Mouse (Mus musculus) G1E (cell line): ENCODE data around the gene Mindy2.

Experiments
- CTCF ChIP-seq: IDR thresholded peaks from 2 replicates; pipeline ENCODE4 v1.5.1; 2012; ENCODE audit warnings: low read depth, low read length, inconsistent platforms, mixed read lengths
- GATA1 ChIP-seq: IDR thresholded peaks from 2 replicates; pipeline ENCODE4 v1.6.1; 2012; ENCODE audit warnings: borderline replicate concordance, low read length, inconsistent platforms, mixed read lengths
- GATA2 ChIP-seq: IDR thresholded peaks from 2 replicates; pipeline ENCODE4 v1.6.1; 2012; ENCODE audit warnings: low read depth, low read length, inconsistent platforms, borderline replicate concordance
- POLR2AphosphoS5 ChIP-seq: IDR thresholded peaks from 2 replicates; pipeline ENCODE4 v1.6.1; 2012; ENCODE audit warnings: low read depth, low read length, inconsistent platforms; ENCODE audit not compliant: insufficient replicate concordance

DNA sequence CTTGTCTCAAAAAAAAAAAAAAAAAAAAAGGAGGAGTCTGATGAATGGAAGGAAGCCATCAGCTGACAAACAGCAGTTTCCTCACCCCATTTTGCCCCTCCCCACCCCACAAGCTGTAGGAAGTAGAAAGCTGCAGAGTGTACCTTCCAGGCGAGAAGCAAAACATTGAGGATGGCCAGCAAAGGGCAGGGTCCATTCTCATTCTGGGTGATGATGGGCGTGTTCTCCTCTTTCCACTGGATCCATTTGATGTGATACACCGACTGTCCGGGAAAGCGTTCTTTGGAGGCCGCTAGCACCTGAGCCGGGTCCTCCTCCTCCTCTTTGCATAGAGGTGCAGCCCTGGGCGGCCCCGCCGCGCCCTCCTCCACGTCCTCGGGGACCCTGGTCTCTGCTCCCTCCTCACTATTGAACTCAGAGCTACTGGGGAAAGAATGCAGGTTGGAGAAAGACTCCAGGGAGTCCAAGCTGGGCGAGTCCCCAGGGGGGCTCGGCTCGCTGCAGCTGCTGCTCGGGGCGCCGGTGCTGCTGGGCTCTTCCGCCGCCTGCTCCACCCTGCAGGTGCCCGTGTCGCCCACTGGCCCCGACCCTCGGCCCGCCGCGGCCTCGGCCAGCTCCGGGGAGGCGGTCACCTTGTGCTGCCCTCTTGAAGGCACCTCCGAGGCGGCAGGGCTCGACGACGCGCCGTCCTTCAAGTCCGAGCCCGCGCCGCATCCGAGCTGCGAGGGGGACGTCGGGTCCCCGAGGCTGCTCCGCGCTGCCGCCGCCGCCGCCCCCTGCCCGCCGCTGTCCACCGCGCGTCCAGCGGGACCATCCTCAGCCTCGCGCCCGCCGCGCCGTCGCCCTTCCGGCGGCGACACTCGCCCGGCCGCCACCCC, 605 bp downstream of the Mindy2 start, which contains the start of gene Gm10642:
- TF ChIP-seq CTCF (no peak), GATA1 (no peak), POLR2AphosphoS5 (no peak), GATA2 (no peak)
